Mouse (Mus musculus): Measurements from ENCODE around the gene Egln1.

Gene Egln1

GRCm38 (mm10) chr8:124949209-124950068 is at the start of gene Egln1:
Gene Egln1 (minus strand): TSS chr8:124949324.
- DNase-seq (ENCODE audit: extremely low spot score, low spot score): peak; percentile 79

GRCm38 (mm10) chr8:124995776-124996175 is 46.7 kb upstream of the Egln1 start:
- no peak for DNase-seq (ENCODE audit: extremely low spot score, low spot score)

DNA sequence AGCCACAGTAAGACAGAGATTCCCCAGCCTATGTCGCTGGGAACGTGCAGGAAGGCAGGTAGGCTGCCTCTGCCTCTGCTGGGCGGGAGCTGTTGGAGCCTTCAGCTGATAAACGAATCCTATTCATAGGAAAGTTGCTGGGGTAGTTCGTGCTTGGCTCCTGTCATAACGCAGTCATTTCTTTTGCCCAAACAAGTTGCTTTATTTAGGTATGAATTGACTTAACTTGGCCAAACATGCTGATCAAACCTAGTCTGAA is 42.5 kb upstream of the Egln1 start:
- DNase-seq (ENCODE audit: extremely low spot score, low spot score): no peak

DNA sequence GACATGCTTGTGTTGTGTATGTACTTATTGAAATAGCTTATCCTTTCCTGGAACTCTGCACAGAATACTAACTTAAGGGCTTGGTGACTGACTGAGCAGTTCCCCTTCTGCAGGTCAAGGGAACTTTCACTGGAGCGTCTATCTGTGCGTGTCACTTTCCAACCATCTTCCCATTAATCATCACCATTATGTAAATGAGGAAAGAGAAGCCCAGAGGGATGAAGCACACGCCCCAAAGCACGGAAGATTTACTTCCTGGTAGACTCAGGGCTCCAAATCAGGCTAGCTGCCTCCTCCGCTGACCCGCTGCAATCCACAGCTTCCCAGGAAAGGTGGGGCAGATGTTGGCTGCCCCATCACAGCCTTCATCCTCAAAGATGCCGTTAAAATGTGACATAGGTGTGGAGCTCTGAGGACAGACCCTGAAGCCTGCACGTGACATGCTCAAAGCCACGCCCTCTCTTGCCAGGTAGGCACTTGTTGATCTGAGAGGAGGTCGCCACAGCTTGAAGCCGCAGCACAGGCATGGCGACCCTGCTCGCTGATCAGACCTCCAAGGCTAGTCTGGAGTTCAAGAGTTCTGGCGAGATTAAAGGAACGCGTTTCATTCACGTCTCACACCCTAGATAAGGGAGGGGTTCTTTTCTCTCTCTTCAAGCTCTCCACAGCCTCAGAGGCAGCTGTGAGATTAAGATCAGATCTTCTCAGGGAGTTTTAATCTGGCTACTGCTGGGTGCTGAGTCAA is 42.0 kb upstream of the Egln1 start:
- DNase-seq (ENCODE audit: extremely low spot score, low spot score): no peak

- DNase-seq (ENCODE audit: extremely low spot score, low spot score): no peak
These were observed 31.7 kb upstream of the Egln1 start for GRCm38 (mm10) chr8:124980828-124981227.

DNA sequence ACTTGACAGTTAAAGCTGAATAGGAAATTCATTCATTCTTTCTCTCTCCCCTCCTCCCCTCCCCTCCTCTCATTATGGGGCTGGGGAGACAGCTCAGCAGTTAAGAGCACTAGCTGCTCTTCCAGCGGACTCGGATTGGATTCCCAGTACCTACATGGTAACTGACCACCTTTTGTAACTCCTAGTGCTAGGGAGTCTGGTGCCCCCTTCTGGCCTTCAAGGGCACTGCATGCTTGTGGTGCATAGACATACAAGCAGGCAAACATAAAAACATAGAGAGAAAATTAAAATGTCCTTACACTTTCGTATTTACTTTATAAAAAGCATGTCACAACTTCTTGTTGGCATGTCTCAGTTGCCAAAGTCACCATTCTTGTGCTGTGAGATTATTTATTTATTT is 30.9 kb upstream of the Egln1 start:
- no peak for DNase-seq (ENCODE audit: extremely low spot score, low spot score)

- no peak for DNase-seq (ENCODE audit: extremely low spot score, low spot score)
These were observed 28.9 kb upstream of the Egln1 start for GRCm38 (mm10) chr8:124978026-124978425.

- no peak for DNase-seq (ENCODE audit: extremely low spot score, low spot score)
These were observed 27.1 kb upstream of the Egln1 start for GRCm38 (mm10) chr8:124976211-124976610.

- no peak for DNase-seq (ENCODE audit: extremely low spot score, low spot score)
These were observed 25.1 kb upstream of the Egln1 start for GRCm38 (mm10) chr8:124974254-124974653.

- DNase-seq (ENCODE audit: extremely low spot score, low spot score): no peak
These were observed 24.1 kb upstream of the Egln1 start for GRCm38 (mm10) chr8:124973221-124973620.

DNA sequence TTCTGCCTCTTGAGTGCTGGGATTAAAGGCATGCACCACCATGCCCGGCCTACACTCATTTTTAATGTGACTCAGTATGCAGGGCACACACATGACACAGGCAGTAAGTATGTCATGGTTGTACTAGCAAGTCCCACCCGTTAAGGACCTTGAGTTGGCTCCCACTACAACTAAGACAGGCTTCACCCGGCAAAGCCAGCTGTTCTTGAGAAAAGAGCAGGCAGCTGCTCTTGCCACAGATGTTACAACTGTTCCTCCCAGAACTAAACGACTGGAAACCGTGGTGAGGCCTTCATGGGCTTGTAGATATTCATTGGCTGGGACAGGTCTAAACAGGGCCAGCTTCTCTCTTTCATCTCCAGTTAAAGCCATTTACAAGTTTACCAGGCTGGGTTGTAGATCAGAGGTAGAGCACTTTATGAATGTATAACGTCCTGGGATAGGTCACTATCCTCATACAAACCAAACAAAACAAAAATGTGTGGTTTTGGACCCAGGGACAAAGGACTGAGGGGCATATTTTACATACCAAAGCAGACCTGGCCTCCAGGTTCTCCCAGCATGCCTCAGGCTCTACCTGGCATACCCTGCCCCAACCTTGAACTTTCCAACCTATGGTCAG is 21.3 kb upstream of the Egln1 start:
- no peak for DNase-seq (ENCODE audit: extremely low spot score, low spot score)

GRCm38 (mm10) chr8:124964966-124965365 is 15.8 kb upstream of the Egln1 start:
- DNase-seq (ENCODE audit: extremely low spot score, low spot score): no peak

DNA sequence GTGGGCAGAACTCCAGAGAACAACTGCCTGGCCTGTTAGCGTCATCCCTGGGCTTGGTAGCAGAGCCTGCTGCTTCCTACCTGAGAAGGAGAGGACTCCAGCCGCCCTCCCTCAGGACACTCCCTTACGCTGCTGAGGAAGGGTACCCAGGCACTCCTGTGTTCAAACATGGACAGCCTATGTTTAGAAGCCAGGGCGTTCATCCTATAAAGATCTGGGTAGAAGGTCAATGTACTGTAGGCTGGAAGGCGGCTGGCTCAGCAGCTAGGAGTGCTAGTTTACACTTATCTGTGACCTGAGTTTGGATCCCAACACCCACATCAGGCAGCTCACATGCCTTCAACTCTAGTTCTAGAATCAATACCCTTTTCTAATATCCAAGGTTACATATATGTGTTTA is 14.1 kb upstream of the Egln1 start:
- no peak for DNase-seq (ENCODE audit: extremely low spot score, low spot score)

- DNase-seq (ENCODE audit: extremely low spot score, low spot score): peak; percentile 30
These were observed 11.2 kb upstream of the Egln1 start for GRCm38 (mm10) chr8:124960226-124960880.

DNA sequence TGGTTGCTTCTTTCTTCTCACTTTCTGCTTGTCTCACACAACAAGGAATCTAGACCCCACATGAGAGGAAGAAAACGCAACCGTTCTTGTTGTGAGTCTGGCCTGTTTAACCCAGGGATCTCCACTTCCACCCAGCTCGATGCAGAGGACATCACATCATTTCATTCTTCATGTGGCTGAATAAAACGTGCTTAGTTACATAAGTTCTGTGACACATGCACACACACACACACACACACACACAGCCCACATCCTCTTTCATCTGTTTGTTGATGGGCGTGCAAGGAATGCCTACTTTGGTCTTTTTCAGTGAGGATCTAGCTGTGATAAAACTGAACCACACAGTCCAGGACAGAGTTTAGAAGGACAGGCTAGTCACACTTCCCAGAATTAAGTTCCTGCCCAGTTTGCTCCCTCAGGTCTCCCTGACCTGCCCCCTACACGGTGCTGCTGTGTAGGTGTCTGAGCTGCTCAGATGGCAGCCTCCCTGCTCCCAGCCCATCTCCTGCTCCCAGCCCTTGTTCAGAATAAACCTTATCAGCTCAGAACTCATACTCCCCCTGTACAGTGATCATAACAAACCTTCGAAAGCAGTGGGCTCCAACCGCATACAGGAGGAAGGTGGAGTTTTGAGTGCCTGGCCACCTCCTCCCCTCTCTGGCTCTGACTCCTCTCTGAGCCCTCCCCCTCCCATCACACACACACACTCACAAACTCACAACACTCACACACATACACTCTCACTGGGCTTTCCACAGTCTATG is 10.5 kb upstream of the Egln1 start:
- DNase-seq (ENCODE audit: extremely low spot score, low spot score): no peak

- no peak for DNase-seq (ENCODE audit: extremely low spot score, low spot score)
These were observed 5.5 kb upstream of the Egln1 start for GRCm38 (mm10) chr8:124954572-124955082.

DNA sequence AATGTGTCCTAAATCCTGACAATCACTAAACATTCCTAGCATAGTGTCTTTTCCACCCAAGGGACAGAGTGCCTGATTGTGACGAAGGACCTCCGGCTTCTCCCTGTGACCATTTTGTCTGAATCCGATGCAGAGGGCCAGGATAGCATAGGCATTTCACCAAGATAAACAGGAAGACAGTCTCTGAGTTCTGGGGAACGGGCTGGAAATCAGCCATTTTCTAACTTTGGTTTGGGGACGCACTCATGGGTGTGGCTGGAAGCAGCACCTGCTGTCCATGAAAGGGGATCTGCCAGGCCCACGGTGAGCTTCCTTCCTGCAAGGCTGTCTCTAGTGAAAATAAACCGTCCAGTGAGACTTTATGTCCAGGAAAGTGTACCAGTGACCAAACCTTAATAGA is 4.1 kb upstream of the Egln1 start:
- no peak for DNase-seq (ENCODE audit: extremely low spot score, low spot score)

GRCm38 (mm10) chr8:124950865-124951264 is 1.7 kb upstream of the Egln1 start:
- no peak for DNase-seq (ENCODE audit: extremely low spot score, low spot score)

DNA sequence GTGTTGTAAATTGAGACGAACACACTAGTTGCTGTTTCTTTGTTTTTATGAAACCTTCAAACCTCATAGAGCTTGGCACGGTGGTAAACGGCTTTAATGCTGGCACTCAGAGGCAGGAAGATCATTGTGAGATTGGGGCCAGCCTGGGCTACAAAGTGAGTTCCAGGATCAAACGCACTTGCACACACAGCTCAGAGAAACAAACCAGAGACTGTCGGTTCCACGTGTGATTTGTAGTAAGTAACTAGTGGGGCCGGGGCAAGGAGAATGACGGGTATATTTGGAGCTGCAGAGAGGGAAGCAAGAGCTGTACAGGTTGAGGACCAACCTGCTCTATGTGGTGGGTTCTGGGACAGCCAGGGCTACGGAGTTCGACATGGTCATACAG is 939 bp upstream of the Egln1 start:
- peak; percentile 42 for DNase-seq (ENCODE audit: extremely low spot score, low spot score)

DNA sequence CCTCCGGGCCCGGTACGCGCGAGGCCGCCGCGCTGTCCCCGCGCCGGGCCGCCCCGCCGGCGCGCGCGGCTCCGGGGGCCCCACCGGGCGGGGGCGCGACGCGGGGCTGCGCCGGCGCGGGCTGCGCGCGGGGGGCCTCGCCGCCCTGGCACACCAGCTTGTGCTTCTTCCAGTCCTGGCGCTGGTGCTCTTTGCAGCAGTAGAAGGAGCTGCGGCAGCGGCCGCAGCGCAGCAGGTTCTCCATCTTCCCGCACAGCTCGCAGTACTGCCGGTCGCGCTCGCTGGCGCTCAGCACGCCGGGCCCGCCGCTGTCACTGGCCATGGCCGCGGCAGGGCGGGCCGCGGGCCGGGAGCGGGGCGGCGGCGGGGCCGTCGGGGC is 402 bp downstream of the Egln1 start:
- DNase-seq (ENCODE audit: extremely low spot score, low spot score): peak; percentile 47

Measured in neural tube, embryonic 10.5 days (tissue).